Mouse (Mus musculus): ENCODE measurements around the gene Yipf3. TPM values are rescaled to one million over a fixed set of nuclear protein-coding genes. Genes with fewer than 3 reads are reported as not detected.
A peak's percentile ranks its signal among the peaks of the same experiment; 100 is the strongest.

Yipf3 gene
- 55.3 and 63.2 TPM in 2 replicates for polyA plus RNA-seq (2014; fragmentation: Nextera tagmentation; extraction: Ambion mirVana)

DNA sequence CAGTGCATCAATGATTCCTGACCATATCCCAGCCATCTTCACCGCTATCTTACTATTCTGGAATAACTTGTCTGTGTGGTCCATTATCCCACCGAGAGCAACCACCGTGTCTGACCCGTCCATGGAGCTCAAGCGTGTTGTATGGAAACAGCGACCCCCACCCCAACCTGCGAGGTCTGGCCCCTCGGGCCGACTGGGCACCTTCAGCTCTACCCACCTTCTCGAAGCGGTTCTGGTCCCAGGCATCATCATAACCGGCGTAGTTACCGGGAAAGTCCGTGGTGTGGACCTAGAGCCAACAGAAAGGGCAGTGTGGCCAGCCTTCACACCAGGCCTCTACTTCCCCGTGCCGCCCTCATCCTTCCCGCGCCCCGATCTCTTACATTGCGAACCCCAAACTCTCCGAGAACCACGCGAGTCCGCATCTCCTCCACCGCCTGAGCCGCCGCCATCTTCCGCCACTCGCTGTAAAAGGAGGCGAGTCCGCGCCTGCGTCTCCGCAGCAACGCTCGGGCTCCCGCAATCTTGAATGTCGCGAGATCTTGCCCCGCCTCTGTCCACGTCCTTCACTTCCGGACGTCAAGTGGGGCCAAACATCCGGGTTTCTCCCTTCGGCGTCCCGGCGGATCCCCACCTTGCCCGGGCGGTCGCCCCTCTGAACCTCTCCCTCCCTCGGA is at the start of gene Yipf3, which contains the start of gene Polr1c:
Gene Yipf3, plus strand, starts transcription at position 569 of the 677 bp plus-strand sequence.
Gene Polr1c, minus strand, starts transcription at position 543 of the 677 bp plus-strand sequence.
- H3K9me3 ChIP-seq (replicated peaks; ENCODE audit: control insufficient read depth, low read length) = no peaks in the 10 kb centered on the region
- no peak within 1 kb of the TSS for H3K27ac ChIP-seq (replicated peaks; ENCODE audit: low read depth, low read length)
- H3K9ac ChIP-seq (replicated peaks; ENCODE audit: low read length) = peak within 1 kb of the TSS; percentile 85
- no peaks in the 10 kb centered on the region; the same call in none of the 2 replicates for H3K4me1 ChIP-seq (ENCODE audit: control insufficient read depth, insufficient read depth, low read length)
- peak within 1 kb of the TSS; percentile 85 for H3K4me2 ChIP-seq (ENCODE audit: low read depth, low read length)
- ATAC-seq (replicated peaks; ENCODE audit: insufficient number of reproducible peaks, low FRiP score, low TSS enrichment, low read depth) = peak; percentile 81
- H3K36me3 ChIP-seq (replicated peaks; ENCODE audit: control insufficient read depth, insufficient read depth, low read depth, low read length) = peaks cover 32% of the 10 kb centered on the region
- peak; percentile 98 for DNase-seq (ENCODE audit: low spot score)
- no peaks in the 10 kb centered on the region for H3K27me3 ChIP-seq (ENCODE audit: control insufficient read depth, insufficient read depth, low read length)
- H3K4me3 ChIP-seq (ENCODE audit: low read depth, low read length) = peak within 1 kb of the TSS; percentile 89
- WGBS = 0% methylated on average over 53 of the region's 53 CpGs

DNA sequence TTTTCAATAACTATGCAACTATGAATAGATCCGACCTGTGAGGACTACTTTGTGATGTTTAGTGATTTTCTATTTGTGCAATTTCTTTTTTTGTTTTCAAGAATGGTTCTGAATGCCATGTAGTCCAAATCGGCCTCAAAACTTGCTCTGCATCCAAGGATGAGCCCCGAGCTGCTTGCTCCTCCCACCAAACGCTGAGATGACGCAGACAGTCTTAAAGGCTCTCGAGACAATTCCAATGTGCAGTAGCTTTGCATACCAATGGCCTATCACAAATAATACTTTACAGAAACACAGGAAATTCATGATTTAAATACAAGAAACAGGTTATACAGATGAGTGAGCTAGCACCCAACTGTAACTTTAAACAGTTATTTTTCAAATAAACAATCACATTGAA is 46.7 kb upstream of the Yipf3 start:
- no peak overlapping the region for H3K27ac ChIP-seq (replicated peaks; ENCODE audit: low read depth, low read length)
- H3K36me3 ChIP-seq (replicated peaks; ENCODE audit: control insufficient read depth, insufficient read depth, low read depth, low read length) = peaks cover 2% of the 10 kb centered on the region
- ATAC-seq (replicated peaks; ENCODE audit: insufficient number of reproducible peaks, low FRiP score, low TSS enrichment, low read depth) = no peak
- H3K9ac ChIP-seq (replicated peaks; ENCODE audit: low read length) = no peak overlapping the region
- no peak for DNase-seq (ENCODE audit: low spot score)
- H3K27me3 ChIP-seq (ENCODE audit: control insufficient read depth, insufficient read depth, low read length) = no peaks in the 10 kb centered on the region
- no peak overlapping the region; the same call in 1 of the 2 replicates for H3K4me2 ChIP-seq (ENCODE audit: low read depth, low read length)
- no peaks in the 10 kb centered on the region for H3K9me3 ChIP-seq (replicated peaks; ENCODE audit: control insufficient read depth, low read length)
- no peak overlapping the region; the same call in 1 of the 2 replicates for H3K4me3 ChIP-seq (ENCODE audit: low read depth, low read length)
- WGBS = 74% methylated on average over 6 of the region's 6 CpGs
- H3K4me1 ChIP-seq (ENCODE audit: control insufficient read depth, insufficient read depth, low read length) = no peaks in the 10 kb centered on the region

DNA sequence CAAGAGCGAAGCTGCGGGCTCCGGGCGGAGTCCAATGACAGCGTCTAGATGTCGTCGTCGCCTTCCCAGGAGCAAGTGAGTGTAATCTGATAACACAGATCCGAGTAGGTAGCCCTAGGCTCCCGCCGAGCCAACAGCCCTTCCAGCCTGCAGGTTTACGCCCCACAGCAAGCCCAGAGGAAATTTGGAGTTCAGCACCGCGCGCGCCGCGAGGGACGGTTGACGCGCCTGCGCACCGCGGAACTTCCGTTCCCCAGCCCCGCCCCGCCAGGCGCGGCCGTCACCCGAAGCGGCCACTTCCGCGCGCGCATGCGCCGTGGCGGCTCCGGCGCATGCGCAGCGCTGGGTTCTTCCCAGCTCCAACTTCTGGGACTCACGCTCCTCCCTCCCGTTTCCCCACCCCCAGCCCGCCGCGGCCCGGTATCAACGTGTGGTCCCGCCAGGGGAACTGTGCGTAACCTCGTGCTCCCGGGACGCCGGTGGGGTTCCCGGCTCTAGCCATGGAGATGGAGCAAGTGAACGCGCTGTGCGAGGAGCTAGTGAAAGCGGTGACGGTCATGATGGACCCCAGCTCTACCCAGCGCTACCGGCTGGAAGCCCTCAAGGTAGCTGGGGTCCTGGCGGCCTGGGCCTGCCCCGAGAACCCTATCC is 45.3 kb upstream of the Yipf3 start, which contains the start of the genes Polh and Xpo5:
Gene Polh, minus strand, starts transcription at position 225 of the 651 bp plus-strand sequence.
Gene Xpo5, plus strand, starts transcription at position 362 of the 651 bp plus-strand sequence.
- Histone ChIP-seq H3K4me1 (ENCODE audit: control insufficient read depth, insufficient read depth, low read length) (no peaks in the 10 kb centered on the region), H3K36me3 (replicated peaks; ENCODE audit: control insufficient read depth, insufficient read depth, low read depth, low read length) (peaks cover 9% of the 10 kb centered on the region), H3K9me3 (replicated peaks; ENCODE audit: control insufficient read depth, low read length) (no peaks in the 10 kb centered on the region), H3K9ac (replicated peaks; ENCODE audit: low read length) (peak within 1 kb of the TSS; percentile 92), H3K27me3 (ENCODE audit: control insufficient read depth, insufficient read depth, low read length) (no peaks in the 10 kb centered on the region), H3K4me3 (ENCODE audit: low read depth, low read length) (peak within 1 kb of the TSS; percentile 96), H3K4me2 (ENCODE audit: low read depth, low read length) (peak within 1 kb of the TSS; percentile 85), H3K27ac (replicated peaks; ENCODE audit: low read depth, low read length) (peak within 1 kb of the TSS; percentile 43)
- DNase-seq (ENCODE audit: low spot score) (peak; percentile 96), ATAC-seq (replicated peaks; ENCODE audit: insufficient number of reproducible peaks, low FRiP score, low TSS enrichment, low read depth) (peak; percentile 92)
- under 1% methylated on average over 66 of the region's 66 CpGs for WGBS

DNA sequence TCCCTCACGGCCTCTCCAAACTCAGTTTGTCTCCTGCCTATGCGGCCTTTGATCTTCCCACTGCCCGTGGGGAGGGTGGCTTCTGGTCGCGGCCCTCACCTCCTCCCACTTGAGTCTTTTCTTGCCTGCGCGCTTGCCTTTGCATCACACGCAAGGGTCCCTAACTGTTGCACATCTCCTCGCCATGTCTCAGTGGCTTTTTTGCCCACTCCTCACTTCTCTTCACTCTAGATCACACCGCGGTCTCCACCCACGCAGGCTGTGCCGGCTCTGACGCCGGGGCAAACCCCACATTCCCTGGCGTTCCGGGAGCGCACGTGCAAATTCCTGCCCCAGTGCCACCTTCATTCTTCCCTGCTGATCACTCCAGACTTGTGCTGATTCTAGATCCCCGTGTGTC is 44.8 kb upstream of the Yipf3 start:
- H3K4me3 ChIP-seq (ENCODE audit: low read depth, low read length) = peak overlapping the region; percentile 96
- DNase-seq (ENCODE audit: low spot score) = peak; percentile 10
- ATAC-seq (replicated peaks; ENCODE audit: insufficient number of reproducible peaks, low FRiP score, low TSS enrichment, low read depth) = no peak
- H3K27ac ChIP-seq (replicated peaks; ENCODE audit: low read depth, low read length) = peak overlapping the region; percentile 43
- peak overlapping the region; percentile 92 for H3K9ac ChIP-seq (replicated peaks; ENCODE audit: low read length)
- no peaks in the 10 kb centered on the region for H3K9me3 ChIP-seq (replicated peaks; ENCODE audit: control insufficient read depth, low read length)
- H3K36me3 ChIP-seq (replicated peaks; ENCODE audit: control insufficient read depth, insufficient read depth, low read depth, low read length) = peaks cover 9% of the 10 kb centered on the region
- no peaks in the 10 kb centered on the region for H3K4me1 ChIP-seq (ENCODE audit: control insufficient read depth, insufficient read depth, low read length)
- under 1% methylated on average over 20 of the region's 20 CpGs for WGBS
- H3K4me2 ChIP-seq (ENCODE audit: low read depth, low read length) = peak overlapping the region; percentile 85
- no peaks in the 10 kb centered on the region for H3K27me3 ChIP-seq (ENCODE audit: control insufficient read depth, insufficient read depth, low read length)

DNA sequence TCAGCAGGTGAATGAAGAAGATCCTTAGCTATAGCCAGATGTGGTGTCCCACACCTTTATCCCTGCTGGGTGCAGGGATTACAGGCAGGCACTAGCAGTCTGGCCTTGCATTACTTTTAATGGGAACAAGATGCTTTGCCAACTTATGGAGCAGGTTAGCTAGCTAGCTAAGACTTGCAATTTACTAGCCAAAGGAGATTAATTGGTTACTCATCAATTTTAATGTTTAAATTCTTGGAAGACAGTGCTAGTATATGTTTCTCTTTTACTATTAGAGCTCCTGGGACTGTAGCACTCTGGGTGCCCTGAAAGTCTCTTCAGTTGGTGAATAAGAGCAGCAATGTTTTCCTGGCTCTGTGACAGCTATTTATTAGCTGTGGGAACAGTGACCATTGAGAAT is 41.2 kb upstream of the Yipf3 start:
- H3K4me1 ChIP-seq (ENCODE audit: control insufficient read depth, insufficient read depth, low read length) = no peaks in the 10 kb centered on the region
- no peaks in the 10 kb centered on the region for H3K9me3 ChIP-seq (replicated peaks; ENCODE audit: control insufficient read depth, low read length)
- ATAC-seq (replicated peaks; ENCODE audit: insufficient number of reproducible peaks, low FRiP score, low TSS enrichment, low read depth) = no peak
- H3K4me3 ChIP-seq (ENCODE audit: low read depth, low read length) = no peak overlapping the region
- peaks cover 18% of the 10 kb centered on the region for H3K36me3 ChIP-seq (replicated peaks; ENCODE audit: control insufficient read depth, insufficient read depth, low read depth, low read length)
- no peak overlapping the region for H3K4me2 ChIP-seq (ENCODE audit: low read depth, low read length)
- H3K9ac ChIP-seq (replicated peaks; ENCODE audit: low read length) = no peak overlapping the region
- no peak overlapping the region for H3K27ac ChIP-seq (replicated peaks; ENCODE audit: low read depth, low read length)
- no peaks in the 10 kb centered on the region for H3K27me3 ChIP-seq (ENCODE audit: control insufficient read depth, insufficient read depth, low read length)
- DNase-seq (ENCODE audit: low spot score) = no peak

DNA sequence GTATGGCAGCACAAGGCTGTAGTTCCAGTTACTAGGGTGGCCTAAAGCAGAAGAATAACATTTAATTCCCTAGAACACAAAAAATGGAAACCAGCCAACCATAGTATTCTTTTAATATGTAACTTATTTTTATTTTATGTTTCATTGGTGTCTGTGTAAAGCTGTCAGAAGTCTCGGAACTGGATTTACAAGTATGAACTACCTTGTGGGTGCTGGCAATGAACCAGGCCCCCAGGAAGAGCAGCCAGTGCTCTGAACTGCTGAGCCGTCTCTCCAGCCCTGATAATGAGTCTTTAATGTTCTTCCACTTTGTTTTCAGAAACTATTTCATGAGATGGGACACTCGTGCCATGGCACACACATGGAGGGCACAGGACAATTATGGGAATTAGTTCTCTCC is 37.3 kb upstream of the Yipf3 start:
- Histone ChIP-seq H3K36me3 (replicated peaks; ENCODE audit: control insufficient read depth, insufficient read depth, low read depth, low read length) (peaks cover 22% of the 10 kb centered on the region), H3K9me3 (replicated peaks; ENCODE audit: control insufficient read depth, low read length) (no peaks in the 10 kb centered on the region)
- no peak for DNase-seq (ENCODE audit: low spot score)

DNA sequence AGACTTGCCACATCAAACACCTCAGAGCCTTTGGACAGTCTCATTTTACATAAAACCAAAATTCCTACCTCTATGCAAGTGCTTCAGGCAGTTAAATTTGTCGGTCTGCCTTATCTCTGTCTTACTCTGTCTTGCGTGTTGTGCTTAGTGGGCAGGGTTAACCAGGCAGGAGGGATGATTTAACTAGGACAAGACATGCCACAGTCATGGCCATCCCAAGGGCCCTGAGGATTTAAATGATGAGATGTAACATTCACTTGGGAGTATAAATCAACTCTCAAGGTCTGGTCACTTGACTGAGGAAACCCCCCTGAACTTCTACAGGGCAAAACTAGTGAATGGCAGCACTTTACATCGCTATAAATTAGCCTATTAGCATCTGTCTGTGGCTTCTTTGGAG is 26.3 kb upstream of the Yipf3 start:
- H3K27me3 ChIP-seq (ENCODE audit: control insufficient read depth, insufficient read depth, low read length) = no peaks in the 10 kb centered on the region
- no peak overlapping the region for H3K9ac ChIP-seq (replicated peaks; ENCODE audit: low read length)
- H3K4me3 ChIP-seq (ENCODE audit: low read depth, low read length) = no peak overlapping the region
- ATAC-seq (replicated peaks; ENCODE audit: insufficient number of reproducible peaks, low FRiP score, low TSS enrichment, low read depth) (no peak), DNase-seq (ENCODE audit: low spot score) (no peak)
- H3K4me1 ChIP-seq (ENCODE audit: control insufficient read depth, insufficient read depth, low read length) = no peaks in the 10 kb centered on the region
- no peaks in the 10 kb centered on the region for H3K9me3 ChIP-seq (replicated peaks; ENCODE audit: control insufficient read depth, low read length)
- no peak overlapping the region for H3K27ac ChIP-seq (replicated peaks; ENCODE audit: low read depth, low read length)
- peaks cover 3% of the 10 kb centered on the region; the same call in 1 of the 2 replicates for H3K36me3 ChIP-seq (replicated peaks; ENCODE audit: control insufficient read depth, insufficient read depth, low read depth, low read length)
- no peak overlapping the region for H3K4me2 ChIP-seq (ENCODE audit: low read depth, low read length)
- whole genome bisulfite sequencing = 95% methylated on average over 3 of the region's 3 CpGs

More for the DNA sequence above, 37.3 kb upstream of the Yipf3 start:
- H3K27me3 ChIP-seq (ENCODE audit: control insufficient read depth, insufficient read depth, low read length) = no peaks in the 10 kb centered on the region
- no peak overlapping the region for H3K4me2 ChIP-seq (ENCODE audit: low read depth, low read length)
- no peak for ATAC-seq (replicated peaks; ENCODE audit: insufficient number of reproducible peaks, low FRiP score, low TSS enrichment, low read depth)
- H3K27ac ChIP-seq (replicated peaks; ENCODE audit: low read depth, low read length) = no peak overlapping the region
- 94% methylated on average over 3 of the region's 3 CpGs for WGBS
- no peak overlapping the region for H3K9ac ChIP-seq (replicated peaks; ENCODE audit: low read length)
- no peak overlapping the region for H3K4me3 ChIP-seq (ENCODE audit: low read depth, low read length)
- H3K4me1 ChIP-seq (ENCODE audit: control insufficient read depth, insufficient read depth, low read length) = no peaks in the 10 kb centered on the region

DNA sequence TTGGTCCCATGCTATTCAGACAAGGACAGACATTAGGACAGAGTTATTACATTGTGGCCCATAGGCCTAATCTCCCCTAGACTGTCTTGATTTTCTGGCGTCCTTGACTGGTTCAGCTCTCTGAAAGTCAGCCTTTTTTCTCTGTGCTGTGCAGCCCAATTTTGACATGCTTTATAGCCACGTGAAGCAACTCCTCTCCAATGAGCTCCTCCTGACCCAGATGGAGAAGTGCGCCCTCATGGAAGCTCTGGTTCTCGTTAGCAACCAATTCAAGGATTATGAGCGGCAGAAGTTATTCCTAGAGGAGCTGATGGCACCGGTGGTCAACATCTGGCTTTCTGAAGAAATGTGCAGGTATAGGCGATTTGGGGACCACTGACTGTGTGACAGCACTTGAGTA is 20.3 kb upstream of the Yipf3 start:
- no peak for ATAC-seq (replicated peaks; ENCODE audit: insufficient number of reproducible peaks, low FRiP score, low TSS enrichment, low read depth)
- no peak overlapping the region for H3K4me3 ChIP-seq (ENCODE audit: low read depth, low read length)
- H3K4me2 ChIP-seq (ENCODE audit: low read depth, low read length) = no peak overlapping the region
- H3K27me3 ChIP-seq (ENCODE audit: control insufficient read depth, insufficient read depth, low read length) = no peaks in the 10 kb centered on the region
- H3K27ac ChIP-seq (replicated peaks; ENCODE audit: low read depth, low read length) = no peak overlapping the region
- DNase-seq (ENCODE audit: low spot score) = no peak
- WGBS = 78% methylated on average over 7 of the region's 7 CpGs
- no peaks in the 10 kb centered on the region for H3K4me1 ChIP-seq (ENCODE audit: control insufficient read depth, insufficient read depth, low read length)
- H3K36me3 ChIP-seq (replicated peaks; ENCODE audit: control insufficient read depth, insufficient read depth, low read depth, low read length) = no peaks in the 10 kb centered on the region; the same call in 1 of the 2 replicates
- H3K9ac ChIP-seq (replicated peaks; ENCODE audit: low read length) = no peak overlapping the region
- no peaks in the 10 kb centered on the region for H3K9me3 ChIP-seq (replicated peaks; ENCODE audit: control insufficient read depth, low read length)
